Mouse (Mus musculus): ENCODE results near the gene B3gnt6. TPM values are rescaled to one million over a fixed set of nuclear protein-coding genes. Genes with fewer than 3 reads are reported as not detected.
A peak's percentile ranks its signal among the peaks of the same experiment; 100 is the strongest.

B3gnt6 gene
- total RNA-seq, 2 experiments from 2014 or later, result 0.58 TPM; not detected in 1

- ATAC-seq (replicated peaks; ENCODE audit: poor library complexity, severe bottlenecking), result peak; percentile 72
Measured at GRCm38 (mm10) chr7:98177929-98178559, 21.2 kb downstream of the B3gnt6 start, which contains the start of gene Capn5. Gene Capn5 (minus strand): TSS chr7:98178274.

- no peak for ATAC-seq (replicated peaks; ENCODE audit: poor library complexity, severe bottlenecking)
Measured at GRCm38 (mm10) chr7:98177566-98177928, 21.7 kb downstream of the B3gnt6 start.

GRCm38 (mm10) chr7:98177071-98177485 is 22.2 kb downstream of the B3gnt6 start:
- ATAC-seq (replicated peaks; ENCODE audit: poor library complexity, severe bottlenecking), result no peak

GRCm38 (mm10) chr7:98176322-98177070 is 22.8 kb downstream of the B3gnt6 start:
- ATAC-seq (replicated peaks; ENCODE audit: poor library complexity, severe bottlenecking), result no peak

GRCm38 (mm10) chr7:98174883-98175755 is 24.2 kb downstream of the B3gnt6 start:
- ATAC-seq (replicated peaks; ENCODE audit: poor library complexity, severe bottlenecking), result no peak

GRCm38 (mm10) chr7:98173408-98173807 is 25.9 kb downstream of the B3gnt6 start:
- ATAC-seq (replicated peaks; ENCODE audit: poor library complexity, severe bottlenecking), result no peak

GRCm38 (mm10) chr7:98172661-98173060 is 26.6 kb downstream of the B3gnt6 start:
- no peak for ATAC-seq (replicated peaks; ENCODE audit: poor library complexity, severe bottlenecking)

- peak; percentile 90 for ATAC-seq (replicated peaks; ENCODE audit: poor library complexity, severe bottlenecking)
Measured at GRCm38 (mm10) chr7:98171141-98172073, 27.9 kb downstream of the B3gnt6 start.

GRCm38 (mm10) chr7:98164999-98165528 is 34.2 kb downstream of the B3gnt6 start:
- ATAC-seq (replicated peaks; ENCODE audit: poor library complexity, severe bottlenecking), result peak; percentile 73

GRCm38 (mm10) chr7:98164382-98164998 is 34.8 kb downstream of the B3gnt6 start:
- no peak for ATAC-seq (replicated peaks; ENCODE audit: poor library complexity, severe bottlenecking)

GRCm38 (mm10) chr7:98163700-98164099 is 35.6 kb downstream of the B3gnt6 start:
- no peak for ATAC-seq (replicated peaks; ENCODE audit: poor library complexity, severe bottlenecking)

GRCm38 (mm10) chr7:98162239-98162638 is 37.0 kb downstream of the B3gnt6 start:
- no peak for ATAC-seq (replicated peaks; ENCODE audit: poor library complexity, severe bottlenecking)

GRCm38 (mm10) chr7:98160041-98160740 is 39.1 kb downstream of the B3gnt6 start:
- ATAC-seq (replicated peaks; ENCODE audit: poor library complexity, severe bottlenecking), result no peak

- ATAC-seq (replicated peaks; ENCODE audit: poor library complexity, severe bottlenecking), result no peak
Measured at GRCm38 (mm10) chr7:98158481-98158880, 40.8 kb downstream of the B3gnt6 start.

- no peak for ATAC-seq (replicated peaks; ENCODE audit: poor library complexity, severe bottlenecking)
Measured at GRCm38 (mm10) chr7:98157636-98158332, 41.5 kb downstream of the B3gnt6 start.

- ATAC-seq (replicated peaks; ENCODE audit: poor library complexity, severe bottlenecking), result no peak
Measured at GRCm38 (mm10) chr7:98156280-98156665, 43.0 kb downstream of the B3gnt6 start.

- ATAC-seq (replicated peaks; ENCODE audit: poor library complexity, severe bottlenecking), result peak; percentile 65
Measured at GRCm38 (mm10) chr7:98155546-98156279, 43.6 kb downstream of the B3gnt6 start.
